Mouse (Mus musculus) mouse trophoblast stem cell (cell line): ENCODE data around the gene Tenm2.

ENCODE experiments used
- in situ Hi-C, 2 experiments: fragments of 300-500 bp; cut with MseI, MboI; formaldehyde crosslinking; loops; 2 replicates in 1 of 2; 3 replicates in 1 of 2; pipeline ENCODE4 v1.15.1; 2025

Gene Tenm2

GRCm38 (mm10) chr11:36488666-36489065, 747.1 kb downstream of the Tenm2 start:
- in situ Hi-C loops, result no loop called here

- in situ Hi-C loops, result no loop called here
Measured at GRCm38 (mm10) chr11:36486092-36486491, 749.7 kb downstream of the Tenm2 start.

GRCm38 (mm10) chr11:36484466-36485069, 751.2 kb downstream of the Tenm2 start:
- in situ Hi-C loops, result no loop called here

- in situ Hi-C loops, result no loop called here
Measured at GRCm38 (mm10) chr11:36482136-36482535, 753.6 kb downstream of the Tenm2 start.

- in situ Hi-C loops, result no loop called here
Measured at GRCm38 (mm10) chr11:36481524-36481923, 754.2 kb downstream of the Tenm2 start.

GRCm38 (mm10) chr11:36481086-36481485, 754.7 kb downstream of the Tenm2 start:
- in situ Hi-C loops, result no loop called here

GRCm38 (mm10) chr11:36469811-36470551, 765.8 kb downstream of the Tenm2 start:
- in situ Hi-C loops, result no loop called here

- in situ Hi-C loops, result no loop called here
Measured at GRCm38 (mm10) chr11:36458451-36458850, 777.3 kb downstream of the Tenm2 start.

GRCm38 (mm10) chr11:36454076-36454475, 781.7 kb downstream of the Tenm2 start:
- in situ Hi-C loops, result no loop called here

- in situ Hi-C loops, result no loop called here
Measured at GRCm38 (mm10) chr11:36452436-36452835, 783.3 kb downstream of the Tenm2 start.

- in situ Hi-C loops, result no loop called here
Measured at GRCm38 (mm10) chr11:36446351-36446750, 789.4 kb downstream of the Tenm2 start.

- in situ Hi-C loops, result no loop called here
Measured at GRCm38 (mm10) chr11:36443821-36444220, 791.9 kb downstream of the Tenm2 start.

- in situ Hi-C loops, result no loop called here
Measured at GRCm38 (mm10) chr11:36441801-36442200, 794.0 kb downstream of the Tenm2 start.

- in situ Hi-C loops, result no loop called here
Measured at GRCm38 (mm10) chr11:36436251-36436650, 799.5 kb downstream of the Tenm2 start.

- in situ Hi-C loops, result no loop called here
Measured at GRCm38 (mm10) chr11:36428947-36429346, 806.8 kb downstream of the Tenm2 start.

- in situ Hi-C loops, result no loop called here
Measured at GRCm38 (mm10) chr11:36424959-36425358, 810.8 kb downstream of the Tenm2 start.

- in situ Hi-C loops, result no loop called here
Measured at GRCm38 (mm10) chr11:36420047-36420446, 815.7 kb downstream of the Tenm2 start.

GRCm38 (mm10) chr11:36415244-36415643, 820.5 kb downstream of the Tenm2 start:
- in situ Hi-C loops, result no loop called here

GRCm38 (mm10) chr11:36410881-36411280, 824.9 kb downstream of the Tenm2 start:
- in situ Hi-C loops, result no loop called here

- in situ Hi-C loops, result no loop called here
Measured at GRCm38 (mm10) chr11:36395803-36396710, 839.7 kb downstream of the Tenm2 start.

- in situ Hi-C loops, result no loop called here
Measured at GRCm38 (mm10) chr11:36384696-36385095, 851.1 kb downstream of the Tenm2 start.

GRCm38 (mm10) chr11:36371814-36372213, 864.0 kb downstream of the Tenm2 start:
- in situ Hi-C loops, result no loop called here
